12 mouse cellular contexts compared by ENCODE assay signal in genomic region chr4:53121084-53121483, GRCm38 (mm10). TPM values are rescaled to one million over a fixed set of nuclear protein-coding genes. Genes with fewer than 3 reads are reported as not detected.
DNase-seq lines count a peak whose midpoint lies in the region; ATAC-seq and TF ChIP-seq lines count a peak whose summit lies in the region.
"Had no signal": no experiment of that assay in that cellular context is flagged by ENCODE, and none has a peak within 500 bp of the region (broad histone marks: within the 10 kb centered on the region; RNA-seq: fewer than 3 reads in every experiment).

No protein-coding gene starts in this region.

- TF ChIP-seq CTCF in gastrocnemius, adult 2 months (IDR thresholded peaks at IDR 0.05) = no peak

- no peak for DNase-seq in gastrocnemius, adult 2 months
- no peak for DNase-seq in gastrocnemius, postnatal 36 days
- peak; percentile 60 for DNase-seq in c-Kit-positive CD71-positive TER-119-negative erythroid progenitor cells, embryonic 14.5 days (ENCODE audit: low read depth)
- no peak for DNase-seq in liver, embryonic 11.5 days (ENCODE audit: low spot score)
- no peak for DNase-seq in cerebellum, adult 11-12 months
- DNase-seq in cerebellum, adult 9-11 months = no peak
- no peak for DNase-seq in embryonic facial prominence, embryonic 10.5 days (ENCODE audit: low spot score)
- DNase-seq: cerebellum, adult 9-10 months; right cerebral cortex, postnatal 4 days had no signal

- WGBS in liver, embryonic 11.5 days = 38% methylated on average over 3 of the region's 3 CpGs
- WGBS in macrophage (ENCODE audit: missing documents) = 9% methylated on average over 2 of the region's 3 CpGs
- 90% methylated on average over 3 of the region's 3 CpGs for WGBS in embryonic facial prominence, embryonic 10.5 days

- no peak overlapping the region for H3K9ac ChIP-seq in liver, embryonic 11.5 days (ENCODE audit: low read depth, low read length)

- H3K27ac ChIP-seq in gastrocnemius, adult 2 months = peak overlapping the region; percentile 40; the same call in 1 of the 2 replicates
- peak overlapping the region; percentile 6; the same call in 1 of the 2 replicates for H3K27ac ChIP-seq in liver, embryonic 11.5 days (ENCODE audit: low read depth, low read length)
- H3K27ac ChIP-seq in macrophage = peak overlapping the region; percentile 95
- no peak overlapping the region for H3K27ac ChIP-seq in embryonic facial prominence, embryonic 10.5 days (replicated peaks)
- H3K27ac ChIP-seq: forebrain, embryonic 10.5 days; kidney, postnatal 0 days had no signal

- H3K79me2 ChIP-seq in macrophage (ENCODE audit: inconsistent target) = peaks cover 55% of the 10 kb centered on the region; the same call in 1 of the 2 replicates

- H3K4me1 ChIP-seq in liver, embryonic 11.5 days (replicated peaks; ENCODE audit: control insufficient read depth, insufficient read depth, low read length) = peaks cover 17% of the 10 kb centered on the region
- H3K4me1 ChIP-seq in embryonic facial prominence, embryonic 10.5 days = peaks cover 21% of the 10 kb centered on the region

- intact Hi-C loops in gastrocnemius, adult 2 months (cut with DNase I) = no loop called here
- intact Hi-C loops in gastrocnemius, postnatal 36 days (cut with DNase I) = no loop called here

- no peak overlapping the region for H3K4me3 ChIP-seq in gastrocnemius, adult 2 months
- no peak overlapping the region for H3K4me3 ChIP-seq in liver, embryonic 11.5 days (ENCODE audit: low read depth, low read length)
- H3K4me3 ChIP-seq in macrophage (ENCODE audit: inconsistent target) = no peak overlapping the region
- no peak overlapping the region for H3K4me3 ChIP-seq in embryonic facial prominence, embryonic 10.5 days
- H3K4me3 ChIP-seq: forebrain, embryonic 10.5 days had no signal

- peak; percentile 83 for ATAC-seq in liver, embryonic 11.5 days (replicated peaks; ENCODE audit: low FRiP score)

- no peaks in the 10 kb centered on the region for H3K9me3 ChIP-seq in liver, embryonic 11.5 days (ENCODE audit: control insufficient read depth, low read length)
- H3K9me3 ChIP-seq in embryonic facial prominence, embryonic 10.5 days = no peaks in the 10 kb centered on the region
- H3K9me3 ChIP-seq: forebrain, embryonic 10.5 days had no signal

- H3K36me3 ChIP-seq in liver, embryonic 11.5 days (ENCODE audit: control insufficient read depth, insufficient read depth, low read length) = no peaks in the 10 kb centered on the region
- peaks cover 3% of the 10 kb centered on the region; the same call in 1 of the 2 replicates for H3K36me3 ChIP-seq in macrophage (ENCODE audit: inconsistent target)
- H3K36me3 ChIP-seq in embryonic facial prominence, embryonic 10.5 days (replicated peaks) = peaks cover under 1% of the 10 kb centered on the region; the same call in 1 of the 2 replicates
- H3K36me3 ChIP-seq: forebrain, embryonic 10.5 days had no signal

- H3K4me2 ChIP-seq in liver, embryonic 11.5 days = no peak overlapping the region

- H3K27me3 ChIP-seq in liver, embryonic 11.5 days (replicated peaks; ENCODE audit: control insufficient read depth, insufficient read depth, low read length) = no peaks in the 10 kb centered on the region
- H3K27me3 ChIP-seq in embryonic facial prominence, embryonic 10.5 days (replicated peaks; ENCODE audit: low read depth, poor library complexity, severe bottlenecking) = no peaks in the 10 kb centered on the region

RNA-seq across cellular contexts. Expression of gene Abca1, which starts 38.6 kb away (rescaled TPM):
- total RNA-seq in gastrocnemius, adult 2 months (2021) = 1 to 10 TPM; 5.9 to 8.6 TPM
- 1 to 10 TPM; 6.3 to 7.2 TPM for total RNA-seq in gastrocnemius, postnatal 36 days (2021)
- 16.3 and 17.5 TPM in 2 replicates for polyA plus RNA-seq in liver, embryonic 11.5 days (2014; fragmentation: Nextera tagmentation; extraction: Ambion mirVana)
- 1,000 to 10,000 TPM in 8 of 26 experiments, 100 to 1,000 TPM in 18; 205 to 2,656 (median 727) TPM for total RNA-seq in macrophage (2018; cell fraction: chromatin; rRNA removed)
- 100 to 1,000 TPM; 160 to 731 (median 322) TPM for total RNA-seq in macrophage (2018; cell fraction: cytosol; rRNA removed)
- 1,000 to 10,000 TPM in 2 of 26 experiments, 100 to 1,000 TPM in 24; 291 to 1,224 (median 585) TPM for total RNA-seq in macrophage (2018; cell fraction: nucleus; rRNA removed)
- polyA plus RNA-seq in macrophage (2018) = 100 to 236 TPM (median 160 TPM) in 3 replicates
- 2.9 and 3.6 TPM in 2 replicates for polyA plus RNA-seq in embryonic facial prominence, embryonic 10.5 days (2016; fragmentation: Nextera tagmentation; extraction: Ambion mirVana)
